Mouse (Mus musculus) layer of hippocampus, postnatal 10 days (tissue): ENCODE data around the gene Apobec3. TPM values are rescaled to one million over a fixed set of nuclear protein-coding genes. Genes with fewer than 3 reads are reported as not detected.
"Not testable (repeated sequence)": the region's sequence is repeated elsewhere in the genome, so short reads cannot be mapped to it uniquely, and the experiment has no call there.

Experiments used
- DNase-seq, 2 experiments: peaks; one replicate each; pipeline ENCODE4 v3.0.0; 2021; ENCODE audit warnings: low spot score in 2 of 2
- total RNA-seq, 2 experiments: library from RNA; stranded (reverse); gene quantifications; 2 replicates each; pipeline ENCODE4 v1.2.3; 2021

The Apobec3 gene
- total RNA-seq, 2 experiments from 2014 or later, result 6.9 to 7.0 TPM

DNA sequence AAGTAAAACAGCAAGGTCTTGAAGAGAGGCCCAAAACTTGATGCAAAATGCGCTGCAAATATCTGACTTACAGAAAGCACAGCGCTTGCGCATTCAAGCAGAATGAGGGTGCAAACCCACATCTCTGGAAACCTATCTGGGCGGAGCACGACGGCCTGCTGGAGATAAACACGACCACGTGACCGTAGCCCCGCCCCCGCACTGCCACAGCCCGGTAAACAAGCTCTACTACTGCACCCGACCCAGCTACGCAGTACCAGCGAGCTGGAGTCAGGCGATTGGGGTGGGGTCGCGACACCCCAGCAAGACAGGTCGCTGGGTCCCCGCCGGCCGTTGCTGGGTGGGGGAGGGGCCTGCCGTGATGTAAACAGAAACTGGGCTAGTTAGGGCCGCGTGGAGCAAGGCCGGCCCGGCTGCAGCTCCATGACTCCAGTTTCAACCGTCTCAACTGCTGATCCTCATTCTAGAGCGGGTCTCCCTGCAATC, 36.2 kb downstream of the Apobec3 start:
- peak; percentile 88 to 91 for DNase-seq

DNA sequence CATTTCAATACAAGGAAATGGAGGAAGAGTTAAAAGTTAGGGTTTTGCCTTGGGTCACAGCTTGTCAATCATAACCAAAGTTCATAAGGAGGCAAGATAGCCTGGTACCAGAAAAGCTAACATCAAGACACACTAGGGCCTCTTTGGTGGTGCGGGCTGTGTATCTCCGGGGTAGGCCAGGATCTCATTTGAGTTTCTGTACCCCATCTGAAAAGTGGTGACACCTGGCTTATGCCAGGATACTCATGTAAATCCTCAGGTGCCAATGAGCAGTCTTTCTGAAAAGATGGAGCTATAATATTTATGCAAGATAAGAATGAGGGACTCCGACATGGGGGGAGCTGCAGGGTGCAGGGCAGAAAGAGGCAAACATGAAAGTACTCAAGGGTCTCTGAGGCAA, 36.9 kb downstream of the Apobec3 start:
- no peak for DNase-seq

DNA sequence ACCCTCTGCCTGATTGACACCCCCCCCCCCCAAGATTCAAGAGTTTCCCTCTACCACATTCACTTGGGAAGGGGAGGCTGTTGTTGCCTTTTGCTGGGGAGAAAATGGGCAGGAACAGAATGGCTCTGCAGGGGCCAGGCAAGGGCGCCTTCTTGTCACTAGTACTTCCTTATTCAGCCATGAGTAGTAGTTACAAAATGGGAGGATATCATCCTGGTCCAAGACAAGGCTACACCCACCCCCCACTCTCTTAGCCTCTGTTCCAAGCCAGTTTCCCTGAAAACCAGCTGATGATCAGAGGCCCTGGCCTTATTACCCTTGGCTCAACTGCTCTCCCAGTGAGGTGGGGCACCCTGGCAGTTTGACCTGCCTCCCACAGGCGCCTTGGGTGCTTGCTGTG, 37.3 kb downstream of the Apobec3 start:
- DNase-seq, result no peak

DNA sequence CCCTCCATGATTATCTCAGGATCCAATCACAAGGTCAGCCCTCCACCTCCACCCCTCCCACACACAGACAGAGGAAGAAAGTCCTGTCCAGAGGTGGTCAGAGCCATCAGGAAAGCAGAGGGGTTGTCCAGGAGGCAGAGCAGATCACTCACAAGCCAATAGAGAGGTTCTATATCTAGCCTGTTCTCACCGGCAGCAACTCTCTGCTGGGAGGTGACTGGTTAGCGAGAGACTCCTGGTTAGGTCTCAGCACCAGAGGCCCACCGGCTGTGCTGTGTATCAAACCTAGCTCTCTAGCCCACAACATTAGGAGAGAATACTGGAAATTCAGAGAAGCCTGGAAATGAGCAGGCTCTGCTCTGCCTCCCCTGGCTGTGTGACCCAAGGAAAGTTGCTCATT, 38.3 kb downstream of the Apobec3 start:
- no peak for DNase-seq

DNA sequence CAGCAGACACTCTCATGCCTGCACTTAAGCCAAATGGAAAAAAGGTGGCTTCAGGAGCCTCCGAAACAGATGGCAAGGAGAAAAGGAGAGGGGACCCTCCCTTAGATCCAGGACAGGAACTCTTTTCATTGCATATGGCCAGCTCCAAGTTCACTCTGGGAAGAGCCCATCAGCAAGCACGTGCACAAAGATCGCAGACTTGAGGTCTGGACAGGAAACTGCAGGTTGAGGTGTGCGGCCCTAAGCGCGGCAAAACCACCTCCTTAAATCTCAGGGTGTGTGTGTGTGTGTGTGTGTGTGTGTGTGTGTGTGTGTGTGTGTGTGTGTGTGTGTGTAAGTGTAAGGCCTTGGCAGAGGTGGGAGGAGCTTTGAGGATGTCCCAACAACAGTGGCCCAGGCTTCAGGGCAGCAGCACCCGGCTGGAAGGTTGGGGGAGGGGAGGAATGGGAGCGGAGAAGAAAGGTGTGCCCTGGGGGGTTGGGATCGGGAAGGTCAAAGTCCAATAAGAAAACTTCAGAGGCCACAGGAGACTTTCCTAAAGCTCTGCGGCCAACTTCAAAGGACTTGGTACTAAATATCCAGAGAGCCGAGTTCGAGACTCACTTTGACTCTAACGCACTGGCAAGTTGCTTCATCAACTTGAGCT, 40.2 kb downstream of the Apobec3 start:
- no peak for DNase-seq

DNA sequence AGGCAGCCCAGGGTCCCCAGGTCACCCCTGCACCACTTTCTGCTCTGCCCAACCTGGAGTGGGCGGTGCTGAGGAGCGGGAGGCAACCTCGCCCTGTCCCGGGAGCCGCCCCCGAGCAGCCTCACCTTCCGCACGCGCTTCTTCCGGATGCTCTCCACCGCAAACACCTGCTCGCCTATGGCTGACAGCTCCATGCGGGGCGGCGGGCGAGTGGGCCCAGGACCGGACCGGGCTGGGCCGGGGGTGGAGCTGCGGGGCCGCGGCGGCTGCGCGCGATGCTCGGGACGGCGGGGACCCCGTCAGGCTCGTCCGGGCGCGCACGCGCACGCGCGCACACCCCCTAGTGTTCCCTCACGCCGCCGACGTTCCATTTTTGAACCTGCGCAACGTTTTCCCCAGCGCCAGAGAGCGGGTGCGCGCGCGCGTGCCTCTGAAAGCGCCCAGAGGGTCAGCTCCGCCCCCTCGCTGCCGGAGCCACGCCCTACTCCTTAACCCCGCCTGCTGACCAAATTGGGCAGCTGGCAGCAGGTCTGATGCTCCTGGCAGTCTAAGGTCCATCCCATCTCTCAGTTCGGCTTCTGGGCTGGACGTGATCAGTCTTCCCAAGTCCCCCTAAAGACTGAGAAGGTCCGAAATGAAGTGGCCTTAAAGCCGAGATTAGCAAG, 41.0 kb downstream of the Apobec3 start:
- peak; percentile 82 to 89 for DNase-seq

DNA sequence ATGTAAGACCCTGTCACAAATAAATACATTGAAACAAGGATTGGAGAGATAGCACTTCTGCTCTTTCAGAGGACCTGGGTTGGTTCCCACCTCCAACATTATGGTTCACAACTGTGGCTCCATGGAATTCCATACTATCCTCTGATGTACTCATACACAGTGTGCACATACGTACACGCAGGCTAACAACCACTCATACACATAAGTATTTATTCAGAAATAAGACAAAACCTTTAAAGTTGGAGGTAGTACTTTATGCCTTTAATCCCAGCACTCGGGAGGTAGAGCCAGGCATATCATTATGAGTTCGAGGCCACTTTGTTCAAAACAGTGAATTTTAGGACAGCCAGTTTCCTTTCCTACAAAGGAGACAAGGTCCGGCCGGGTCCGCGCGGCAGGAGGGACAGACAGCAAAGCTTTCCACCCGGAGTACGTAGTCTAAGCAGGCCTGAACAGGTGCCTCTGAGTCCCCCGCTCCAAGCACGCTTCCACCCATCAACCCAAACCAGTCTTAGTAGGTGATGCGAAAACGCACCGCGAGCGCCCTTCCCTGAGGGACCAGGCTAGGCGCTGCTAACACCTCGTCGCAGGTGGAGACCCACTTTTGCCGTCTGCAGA, 41.7 kb downstream of the Apobec3 start:
- DNase-seq, result no peak

DNA sequence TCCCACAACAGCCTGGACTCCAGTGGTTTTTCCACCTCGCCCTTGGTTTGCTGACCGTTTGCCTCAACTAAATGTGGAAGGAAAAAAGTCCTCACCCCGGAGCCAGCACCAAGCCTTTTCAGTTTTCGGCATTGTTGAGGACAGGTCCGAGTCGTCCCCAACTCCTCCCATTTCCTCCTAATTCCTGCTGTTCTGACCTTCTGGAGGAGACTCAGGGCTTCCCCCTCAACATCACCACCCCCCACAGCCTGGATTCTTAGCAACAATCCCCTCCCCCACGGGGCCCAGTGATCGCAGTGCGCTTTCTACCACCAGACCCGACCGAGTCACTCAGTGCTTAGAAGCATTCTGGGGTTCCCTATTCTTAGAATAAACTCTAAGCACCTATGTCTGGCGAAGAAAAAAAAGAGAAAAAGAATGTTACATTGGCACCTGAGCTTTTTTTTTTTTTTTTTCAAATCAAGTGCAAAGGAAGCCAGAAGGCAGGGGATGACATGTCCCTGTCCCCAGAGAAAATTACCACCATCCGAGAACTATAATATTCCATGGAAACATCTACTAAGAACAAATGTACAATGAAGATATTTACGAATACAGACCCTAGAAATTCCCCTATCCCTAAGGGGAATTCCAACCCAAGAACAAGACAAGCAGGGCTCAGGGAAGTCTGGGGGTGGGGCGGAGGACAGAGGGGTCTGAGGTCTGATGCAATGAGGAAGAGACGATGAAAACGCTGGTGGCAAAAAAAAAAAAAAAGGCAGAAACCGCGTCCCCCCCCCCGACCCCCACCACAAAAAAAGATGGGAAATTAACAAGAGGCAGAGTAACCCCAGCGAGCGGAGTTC, 42.4 kb downstream of the Apobec3 start:
- no peak for DNase-seq

DNA sequence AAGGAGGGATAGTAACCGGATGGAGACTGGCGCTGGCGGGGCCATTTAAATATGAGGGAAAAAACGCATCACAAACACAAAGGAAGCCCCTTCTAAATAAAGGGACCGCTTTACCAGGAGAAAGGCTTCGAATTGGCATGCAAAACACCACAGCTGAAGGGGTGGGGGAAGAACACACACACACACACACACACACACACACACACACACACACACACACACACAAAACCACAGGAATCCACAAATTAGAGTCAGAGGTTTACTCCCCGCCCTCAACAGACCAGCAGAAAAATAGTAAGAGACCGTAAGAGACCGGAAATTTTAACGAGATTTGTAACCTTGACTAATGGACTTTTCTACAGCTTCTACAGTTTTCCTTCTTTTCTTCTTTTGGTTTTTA, 43.3 kb downstream of the Apobec3 start:
- DNase-seq, result no peak

DNA sequence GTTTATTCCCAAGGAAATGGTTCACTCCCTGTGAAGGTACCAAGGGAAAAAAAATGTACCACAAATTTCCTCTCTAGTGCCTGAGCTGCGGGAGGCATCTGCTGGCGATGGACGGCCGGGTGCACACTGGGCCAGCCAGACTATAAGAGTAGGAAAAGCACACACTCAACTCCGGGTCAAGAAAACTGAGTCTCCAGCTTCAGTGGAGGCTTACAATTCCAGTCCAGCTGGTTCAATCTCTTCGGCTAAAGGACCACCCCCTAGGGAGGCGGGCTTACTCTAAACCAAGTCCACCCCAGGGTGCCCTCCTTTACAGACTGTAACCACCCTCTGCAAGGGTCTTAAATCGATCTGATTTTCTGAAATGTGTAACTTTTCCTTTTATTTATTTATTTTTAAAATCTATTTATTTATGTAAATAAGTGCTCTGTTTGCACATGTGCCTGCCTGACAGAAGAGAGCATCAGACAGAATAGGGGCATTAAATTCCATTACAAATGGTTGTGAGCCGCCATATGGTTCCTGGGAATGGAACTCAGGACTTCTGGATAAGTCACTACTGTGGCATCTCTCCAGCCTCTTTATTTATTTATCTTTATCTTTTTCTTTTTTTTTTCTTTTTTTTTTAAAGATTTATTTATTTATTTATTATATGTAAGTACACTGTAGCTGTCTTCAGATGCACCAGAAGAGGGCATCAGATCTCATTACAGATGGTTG, 44.4 kb downstream of the Apobec3 start:
- DNase-seq, result no peak

DNA sequence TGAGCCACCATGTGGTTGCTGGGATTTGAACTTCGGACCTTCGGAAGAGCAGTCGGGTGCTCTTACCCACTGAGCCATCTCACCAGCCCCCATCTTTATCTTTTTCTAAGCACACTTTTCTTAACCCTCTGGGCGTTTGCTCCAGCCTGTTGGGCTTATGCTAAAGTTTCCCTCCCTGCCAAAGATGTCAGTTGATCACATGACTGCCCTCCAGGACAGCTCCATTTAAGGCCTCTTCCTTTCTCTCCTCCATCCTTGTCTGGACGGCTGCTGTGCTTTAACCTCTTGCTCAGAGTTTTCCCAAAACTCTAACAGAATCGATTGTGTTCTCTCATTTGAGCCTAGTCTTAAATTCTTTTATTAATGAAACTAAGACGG, 44.9 kb downstream of the Apobec3 start:
- no peak for DNase-seq

DNA sequence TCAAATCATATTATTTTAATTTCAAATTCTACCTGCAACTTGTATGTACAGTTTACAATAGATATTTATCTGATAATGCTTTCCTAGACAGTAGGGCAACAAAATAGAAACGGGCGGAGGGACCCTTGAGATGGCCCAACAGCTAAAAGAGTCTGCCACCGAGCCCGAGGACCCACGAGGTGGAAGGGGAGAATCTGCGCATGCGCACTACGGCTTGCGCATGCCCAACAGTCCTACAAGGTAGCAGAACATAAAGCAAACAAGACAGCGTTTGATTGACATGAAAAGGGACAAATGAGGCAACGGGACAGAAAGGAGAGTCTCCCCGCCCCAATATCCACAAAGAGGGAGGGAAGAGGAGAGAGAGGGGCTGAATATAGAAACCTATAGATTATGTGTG, 47.6 kb downstream of the Apobec3 start:
- no peak for DNase-seq

DNA sequence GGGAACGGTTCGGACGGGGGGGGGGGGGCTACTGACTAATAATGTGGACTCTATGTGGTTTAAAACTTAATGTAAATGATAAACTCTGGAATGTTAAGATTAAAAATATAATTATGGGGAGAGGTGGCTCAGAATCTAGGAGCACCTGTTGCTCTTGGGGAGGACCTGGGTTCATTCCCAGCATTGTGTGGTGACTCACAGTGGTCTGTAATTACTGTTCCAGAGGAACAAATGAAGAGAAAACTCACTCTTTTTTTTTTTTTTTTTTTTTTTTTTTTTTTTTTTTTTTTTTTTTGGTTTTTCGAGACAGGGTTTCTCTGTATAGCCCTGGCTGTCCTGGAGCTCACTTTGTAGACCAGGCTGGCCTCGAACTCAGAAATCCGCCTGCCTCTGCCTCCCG, 48.0 kb downstream of the Apobec3 start:
- DNase-seq, result not testable (repeated sequence)

DNA sequence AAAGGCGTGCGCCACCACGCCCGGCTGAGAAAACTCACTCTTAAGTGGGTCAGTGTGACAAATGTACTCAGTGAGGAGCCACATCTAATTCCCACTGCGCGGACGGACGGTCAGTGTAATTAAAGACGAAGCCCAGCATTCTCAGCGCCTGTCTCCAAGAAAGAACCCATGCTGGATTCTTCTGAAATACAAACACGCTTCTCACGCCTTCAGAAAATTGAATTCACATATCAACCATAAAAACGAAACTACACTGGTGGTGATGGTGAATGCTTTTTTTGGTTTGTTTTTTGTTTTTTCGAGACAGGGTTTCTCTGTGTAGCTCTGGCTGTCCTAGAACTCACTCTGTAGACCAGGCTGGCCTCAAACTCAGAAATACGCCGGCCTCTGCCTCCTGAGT, 48.5 kb downstream of the Apobec3 start:
- DNase-seq, result no peak

DNA sequence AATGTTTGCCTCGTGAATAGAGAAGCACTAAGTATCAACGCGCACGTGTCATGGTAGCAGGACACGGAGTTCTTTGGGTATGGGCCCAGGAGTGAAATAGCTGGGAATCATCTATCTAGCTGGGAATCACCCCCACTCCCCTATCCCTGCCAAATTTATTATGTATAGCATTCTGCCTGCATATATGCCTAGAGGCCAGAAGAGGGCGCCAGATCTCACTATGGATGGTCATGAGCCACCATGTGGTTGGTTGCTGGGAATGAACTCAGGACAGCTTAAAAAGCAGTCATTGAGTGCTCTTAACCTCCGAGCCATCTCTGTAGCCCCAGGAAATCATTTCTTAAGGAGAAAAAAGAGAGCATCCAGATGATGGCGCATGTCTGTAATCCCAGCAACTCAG, 49.5 kb downstream of the Apobec3 start:
- DNase-seq, result peak in 1 of 2 experiments; percentile 50

DNA sequence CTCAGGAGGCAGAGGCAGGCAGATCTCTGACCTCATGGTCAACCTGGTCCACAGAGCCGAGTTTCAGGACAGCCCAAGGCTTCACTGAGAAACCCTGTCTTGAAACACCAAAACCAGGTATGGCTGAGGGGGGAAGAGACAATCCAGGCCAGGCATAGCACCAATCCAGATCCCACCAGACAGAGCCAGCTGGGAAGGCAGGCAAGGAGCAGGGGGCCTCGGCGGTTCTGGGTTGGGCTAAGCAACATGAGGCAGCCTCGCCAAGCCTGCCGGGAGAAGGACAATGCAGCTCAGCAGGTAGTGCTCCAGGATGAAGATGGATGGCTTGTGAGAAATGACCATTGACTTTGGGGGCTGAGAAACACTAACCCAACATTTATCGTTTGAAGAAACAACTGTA, 51.1 kb downstream of the Apobec3 start:
- DNase-seq, result no peak

DNA sequence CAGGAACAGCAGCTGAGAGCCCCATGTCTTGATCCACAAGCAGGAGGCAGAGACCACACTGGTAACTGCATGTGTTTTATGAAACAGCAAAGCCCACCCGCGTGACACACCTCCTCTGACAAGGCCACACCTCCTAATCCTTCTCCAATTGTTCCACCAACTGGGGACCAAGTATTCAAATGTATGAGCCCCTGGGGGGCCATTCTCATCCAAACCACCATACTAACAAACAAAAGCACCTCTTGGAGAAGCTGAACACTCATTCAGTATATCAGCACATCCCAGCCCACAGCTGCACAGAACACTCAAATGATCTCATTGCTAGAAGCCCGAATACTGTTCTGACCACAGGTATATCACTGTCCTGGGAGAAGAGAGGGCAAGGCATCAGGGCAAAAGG, 52.1 kb downstream of the Apobec3 start:
- DNase-seq, result no peak

DNA sequence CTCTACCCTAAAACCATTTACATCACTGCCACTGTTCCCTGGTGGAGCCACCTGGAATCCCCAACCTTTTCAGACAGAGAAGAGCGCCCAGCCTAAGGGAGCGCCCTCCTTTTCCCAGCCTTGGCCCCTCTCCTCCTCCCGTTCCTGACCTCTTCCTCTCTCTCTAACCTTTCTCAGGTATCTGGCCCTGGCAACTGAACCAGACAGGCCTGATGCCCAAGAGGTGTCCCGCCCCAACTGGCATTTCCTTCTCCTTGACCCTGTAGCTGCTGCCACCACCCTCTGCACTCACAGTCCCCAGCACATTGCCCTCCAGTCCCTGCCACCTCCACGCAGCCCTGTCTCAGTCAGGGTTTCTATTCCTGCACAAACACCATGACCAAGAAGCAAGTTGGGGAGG, 53.5 kb downstream of the Apobec3 start:
- DNase-seq, result no peak

DNA sequence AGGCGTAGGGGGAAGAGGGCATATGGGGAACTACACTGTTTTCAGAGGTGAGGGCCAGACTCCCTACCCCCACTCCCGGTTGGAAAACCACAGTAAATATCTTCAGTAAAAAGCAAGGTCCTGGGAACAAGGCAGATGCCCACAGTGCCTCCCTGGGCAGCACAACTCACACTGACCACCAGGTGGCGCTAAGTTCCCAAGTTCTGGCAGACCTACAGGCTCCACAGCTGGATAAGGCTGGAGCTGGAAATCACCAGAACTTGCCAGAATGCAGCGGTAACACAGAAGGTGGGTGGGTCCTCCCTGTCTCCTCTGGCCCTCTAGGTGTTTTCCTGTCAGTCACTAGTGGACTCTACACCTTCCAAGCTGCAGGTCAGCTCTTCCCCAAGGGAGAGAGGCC, 54.6 kb downstream of the Apobec3 start:
- peak; percentile 94 to 95 for DNase-seq

DNA sequence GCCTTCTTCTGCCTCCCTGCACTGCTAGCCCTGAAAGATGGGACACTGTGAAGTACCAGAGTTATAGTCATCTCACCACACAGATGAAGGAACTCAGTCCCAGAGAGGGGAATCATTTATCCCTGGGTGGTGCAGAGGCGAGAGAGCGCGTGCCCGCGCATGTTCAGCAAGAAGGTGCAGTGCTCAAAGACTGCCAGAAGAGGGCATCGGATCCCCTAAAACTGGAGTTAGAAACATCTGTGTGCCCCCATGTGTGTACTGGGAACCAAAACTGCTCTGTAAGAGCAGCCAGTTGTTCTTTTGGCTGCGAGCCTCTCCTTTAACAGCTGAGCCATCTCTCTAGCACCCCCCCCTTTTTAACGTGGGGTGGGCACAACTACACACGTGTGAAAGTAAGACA, 55.3 kb downstream of the Apobec3 start:
- peak; percentile 49 to 52 for DNase-seq

DNA sequence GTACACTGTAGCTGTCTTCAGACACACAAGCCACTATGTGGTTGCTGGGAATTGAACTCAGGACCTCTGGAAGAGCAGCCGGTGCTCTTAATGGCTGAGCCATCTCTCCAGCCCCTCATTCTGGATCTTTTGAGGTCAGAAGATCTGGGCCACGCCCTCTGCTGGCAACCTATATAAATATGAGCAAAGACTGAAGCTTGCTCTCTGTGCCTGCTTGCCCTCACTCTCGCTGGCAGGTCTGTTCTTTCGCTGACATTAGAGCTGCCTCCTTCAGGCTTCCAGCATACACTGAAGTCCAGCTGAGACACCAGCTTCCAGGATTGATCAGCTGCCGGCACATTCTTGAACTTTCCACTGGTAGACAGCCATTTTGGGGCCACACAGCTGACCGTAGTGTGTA, 56.2 kb downstream of the Apobec3 start:
- DNase-seq, result no peak
